Mouse (Mus musculus) lung, postnatal 36 days (tissue): ENCODE results near the gene Jmjd1c.

Source experiments
- DNase-seq: peaks from one replicate; pipeline ENCODE4 v3.0.0; 2022; ENCODE audit warnings: mixed read lengths

The Jmjd1c gene

GRCm38 (mm10) chr10:67095798-67096620, at the start of gene Jmjd1c:
Gene Jmjd1c, plus strand, starts transcription at chr10:67096125.
- peak; percentile 74 for DNase-seq

- no peak for DNase-seq
Measured at GRCm38 (mm10) chr10:67047712-67048645, 47.9 kb upstream of the Jmjd1c start.

GRCm38 (mm10) chr10:67048871-67049615, 46.9 kb upstream of the Jmjd1c start:
- DNase-seq = peak; percentile 45

GRCm38 (mm10) chr10:67049621-67050020, 46.3 kb upstream of the Jmjd1c start:
- DNase-seq = no peak

GRCm38 (mm10) chr10:67050766-67051165, 45.2 kb upstream of the Jmjd1c start:
- DNase-seq = no peak

GRCm38 (mm10) chr10:67051466-67051865, 44.5 kb upstream of the Jmjd1c start:
- no peak for DNase-seq

GRCm38 (mm10) chr10:67052429-67052828, 43.5 kb upstream of the Jmjd1c start:
- no peak for DNase-seq

GRCm38 (mm10) chr10:67053475-67053874, 42.5 kb upstream of the Jmjd1c start:
- no peak for DNase-seq

DNA sequence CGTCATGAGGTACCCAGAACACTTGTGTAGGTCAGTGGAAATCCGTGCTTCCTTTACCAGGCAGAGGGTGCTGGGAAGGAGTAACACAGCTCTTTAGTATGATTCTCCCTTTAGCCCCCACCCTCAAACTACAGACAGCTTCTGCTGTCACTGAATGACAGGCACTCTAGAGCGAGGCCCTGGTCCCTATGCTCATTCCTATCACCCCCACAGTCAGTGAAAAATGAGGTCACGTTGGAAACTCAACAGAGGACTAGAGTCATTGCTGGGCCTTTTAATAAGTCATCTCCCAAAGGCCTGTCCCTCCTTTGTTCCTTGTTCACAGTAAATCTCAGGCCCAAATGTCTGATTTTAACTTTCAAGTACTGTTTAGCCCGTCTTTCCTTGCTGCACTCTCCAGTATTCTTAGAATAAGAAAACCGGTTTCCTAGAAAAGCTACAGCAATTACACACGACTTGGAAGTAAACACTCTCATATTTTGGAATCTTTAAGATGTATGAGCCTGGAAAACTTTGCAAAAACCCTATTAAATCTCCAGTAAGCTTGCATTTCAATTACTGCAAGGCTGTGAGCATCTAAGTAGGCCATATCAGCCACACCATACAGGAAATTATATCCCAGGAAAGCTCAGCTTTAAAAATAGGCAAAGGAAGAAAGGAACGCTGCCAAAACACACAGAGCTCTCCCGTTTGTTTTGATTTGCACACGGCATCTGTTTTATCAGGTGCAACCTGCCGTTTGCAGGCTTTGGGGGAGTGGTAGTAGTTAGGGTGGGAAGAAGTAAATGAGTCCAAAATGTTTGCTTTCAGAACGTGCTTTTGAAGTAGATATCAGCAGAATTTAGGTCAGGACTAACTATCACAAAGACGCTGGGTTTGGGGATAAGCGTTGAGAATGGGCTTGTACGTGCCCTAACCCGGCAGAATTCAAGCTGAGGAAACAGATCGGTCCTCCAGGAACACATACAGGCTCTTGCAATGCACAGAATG, 39.8 kb upstream of the Jmjd1c start:
- peak; percentile 59 for DNase-seq

DNA sequence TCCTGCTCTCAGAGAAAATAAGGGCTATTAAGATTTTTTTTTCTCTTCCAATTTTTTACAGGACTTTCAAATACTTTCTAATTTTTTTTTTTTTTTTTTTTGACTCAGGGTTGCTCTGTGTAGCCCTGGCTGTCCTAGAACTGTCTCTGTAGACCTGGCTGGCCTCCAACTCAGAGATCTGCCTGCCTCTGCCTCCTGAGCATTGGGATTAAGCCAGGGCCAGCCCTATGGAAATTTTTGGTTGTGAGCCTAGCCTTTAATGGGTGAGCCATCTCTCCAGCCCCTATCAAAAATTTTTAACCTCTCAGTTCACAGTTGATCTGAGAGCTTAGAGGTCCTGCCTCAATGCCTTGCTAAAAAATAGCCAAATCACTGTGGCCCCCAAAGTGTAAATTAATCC, 38.7 kb upstream of the Jmjd1c start:
- DNase-seq = no peak

- no peak for DNase-seq
Measured at GRCm38 (mm10) chr10:67057696-67058095, 38.2 kb upstream of the Jmjd1c start.

DNA sequence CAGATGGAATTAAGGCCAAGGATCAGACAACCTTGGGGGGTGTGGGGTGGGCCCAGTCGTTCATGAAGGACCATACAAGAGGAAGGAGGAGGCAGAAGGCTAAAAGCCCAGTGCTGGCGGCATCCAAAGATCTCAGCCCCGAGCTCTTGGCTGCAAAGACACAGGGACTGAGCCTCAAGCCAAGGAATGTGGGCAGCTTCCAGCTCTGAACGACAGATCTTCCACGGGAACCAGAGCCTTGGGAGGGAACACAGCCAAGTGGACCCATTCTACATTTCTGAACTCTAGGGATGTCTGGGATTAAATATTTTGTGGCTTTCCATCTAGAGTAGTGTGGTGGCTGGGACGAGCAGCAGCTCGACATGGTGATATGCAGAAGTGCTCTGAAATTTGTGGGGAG, 37.6 kb upstream of the Jmjd1c start:
- DNase-seq = peak; percentile 42

- DNase-seq = no peak
Measured at GRCm38 (mm10) chr10:67058702-67059101, 37.2 kb upstream of the Jmjd1c start.

DNA sequence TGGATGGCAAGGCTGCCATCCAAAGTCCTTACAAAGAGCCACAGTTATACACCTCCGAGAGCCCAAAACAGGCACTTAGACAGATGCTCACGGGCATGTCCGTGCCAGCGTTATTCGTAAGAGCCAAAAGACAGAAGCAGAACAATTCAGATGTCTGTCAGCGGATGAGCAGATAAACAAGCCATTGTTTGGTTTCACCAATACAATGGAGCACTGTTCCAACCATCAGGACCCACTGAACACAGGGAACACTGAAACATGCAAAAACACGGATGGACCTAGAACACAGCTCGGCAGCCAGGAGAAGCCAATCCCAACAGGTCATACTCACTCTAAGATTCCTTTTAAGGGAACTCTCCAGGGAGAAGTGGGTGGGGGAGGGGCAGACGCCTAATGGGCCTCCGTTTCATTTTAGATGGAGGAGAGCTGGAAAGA, 34.5 kb upstream of the Jmjd1c start:
- DNase-seq = peak; percentile 81

DNA sequence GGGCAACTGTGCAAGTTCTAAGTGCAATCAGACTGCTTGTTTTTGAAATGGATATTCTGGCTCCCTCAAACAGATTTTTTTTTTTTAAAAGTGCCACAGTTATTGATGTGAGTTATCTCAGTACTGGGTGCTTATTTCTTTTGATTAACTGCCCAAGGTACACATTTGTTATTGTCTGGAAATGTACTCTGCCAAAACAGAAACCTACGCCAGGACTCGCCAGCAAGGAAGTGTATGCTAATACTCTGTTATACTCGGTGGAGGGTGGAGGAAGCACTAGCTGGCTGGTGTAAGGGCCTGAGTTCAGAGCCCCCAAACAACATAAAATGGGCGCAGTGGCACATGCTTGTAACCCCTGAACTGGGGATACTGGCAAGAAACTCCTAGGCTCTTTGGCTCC, 34.1 kb upstream of the Jmjd1c start:
- DNase-seq = peak; percentile 61

DNA sequence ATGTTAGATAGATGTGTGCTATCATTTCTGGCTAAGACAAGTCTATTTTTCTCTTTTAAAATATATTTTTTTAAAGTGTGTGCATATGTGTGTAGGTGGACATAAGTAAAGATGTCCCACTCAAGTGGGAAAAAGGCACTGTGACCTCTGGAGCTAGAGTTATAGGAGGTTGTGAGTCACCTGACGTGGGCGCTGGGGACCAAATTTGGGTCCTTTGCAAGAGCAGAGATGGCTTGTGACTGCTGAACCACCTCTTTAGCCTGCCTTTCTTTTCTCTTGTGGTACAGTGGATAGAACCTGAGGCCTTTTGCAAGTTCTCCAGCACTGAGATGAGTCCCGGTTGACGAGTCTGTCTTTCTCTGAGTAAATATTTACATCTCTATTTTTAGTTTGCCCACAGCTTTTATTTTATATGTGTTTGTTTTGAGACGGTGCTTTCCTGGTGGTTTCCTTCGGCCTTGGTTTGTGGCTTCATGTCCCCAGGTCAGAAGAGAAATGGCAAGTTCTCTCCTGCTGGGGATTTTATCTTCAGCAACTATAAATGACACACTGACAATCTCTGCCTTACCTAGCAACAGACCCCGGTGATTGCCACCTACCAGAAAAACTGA, 30.5 kb upstream of the Jmjd1c start:
- DNase-seq = no peak

DNA sequence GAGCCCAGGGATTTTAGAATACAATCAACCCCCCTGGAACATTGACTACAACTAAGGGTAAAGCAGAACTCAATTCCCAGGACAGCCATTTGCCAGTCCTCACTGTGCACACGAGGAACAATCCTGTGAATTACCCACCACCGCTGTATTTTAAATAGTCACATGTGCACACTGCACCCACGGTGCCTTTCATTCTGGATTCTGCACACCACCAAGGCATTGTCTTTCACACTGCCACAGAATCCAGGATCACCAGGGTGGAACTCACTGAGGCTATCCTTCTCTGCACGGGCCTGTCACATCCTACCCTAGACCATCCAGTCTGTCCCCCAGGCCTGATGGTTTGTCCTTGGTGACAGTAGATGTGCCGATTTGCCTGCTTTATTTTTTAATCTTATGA, 30.0 kb upstream of the Jmjd1c start:
- DNase-seq = no peak

DNA sequence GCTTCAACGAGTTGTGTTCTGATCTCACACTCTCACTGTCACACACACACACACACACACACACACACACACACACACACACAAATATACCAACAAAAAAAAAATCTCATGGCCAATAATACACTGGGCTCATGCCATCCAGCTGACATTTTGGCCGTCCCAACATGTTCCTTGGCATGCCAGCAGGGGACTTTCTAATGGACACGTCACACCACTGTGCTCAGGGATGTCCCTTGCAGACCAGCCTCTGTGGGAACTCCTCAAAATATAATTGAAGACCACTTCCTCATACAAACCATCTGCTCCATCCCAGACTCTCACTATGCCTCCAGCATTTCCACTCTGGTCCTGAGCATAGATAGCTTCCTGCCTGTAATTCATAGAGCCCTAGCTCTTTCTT, 29.5 kb upstream of the Jmjd1c start:
- DNase-seq = no peak

DNA sequence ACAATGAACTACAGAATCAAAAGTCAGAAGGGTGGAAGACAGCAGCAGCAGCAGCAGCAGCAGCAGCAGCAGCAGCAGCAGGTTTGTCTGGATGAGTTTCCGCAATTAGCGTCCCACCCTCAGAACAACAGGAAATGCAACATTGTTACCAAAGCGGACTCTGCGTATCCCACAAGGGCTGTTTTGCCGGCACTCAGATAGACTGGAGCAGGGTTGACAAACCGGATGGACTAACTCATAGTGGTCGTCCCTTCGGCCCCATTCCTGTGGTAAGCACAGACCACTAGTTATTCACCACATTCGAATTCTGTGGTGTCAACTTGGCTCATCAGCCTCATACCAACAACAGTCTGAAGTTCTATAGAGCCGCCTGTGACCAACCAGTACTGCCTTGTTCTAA, 26.9 kb upstream of the Jmjd1c start:
- peak; percentile 56 for DNase-seq

DNA sequence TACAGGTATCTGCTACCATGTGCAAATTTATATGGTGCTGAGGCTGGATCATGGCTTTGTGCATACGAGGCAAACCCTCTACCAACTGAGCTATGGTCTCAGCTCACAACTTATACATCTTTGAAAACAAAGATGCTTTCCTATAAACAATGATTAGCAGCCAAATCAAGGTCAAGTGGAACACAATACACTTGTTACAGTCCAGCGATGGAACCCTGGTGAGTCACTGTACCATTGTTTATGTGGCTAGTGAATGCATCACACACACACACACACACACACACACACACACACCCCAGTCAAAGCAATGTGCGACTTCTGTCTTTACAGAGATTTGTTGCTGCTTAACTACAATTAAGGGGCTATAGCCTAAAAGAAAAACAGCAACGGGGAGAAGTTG, 24.5 kb upstream of the Jmjd1c start:
- peak; percentile 50 for DNase-seq

DNA sequence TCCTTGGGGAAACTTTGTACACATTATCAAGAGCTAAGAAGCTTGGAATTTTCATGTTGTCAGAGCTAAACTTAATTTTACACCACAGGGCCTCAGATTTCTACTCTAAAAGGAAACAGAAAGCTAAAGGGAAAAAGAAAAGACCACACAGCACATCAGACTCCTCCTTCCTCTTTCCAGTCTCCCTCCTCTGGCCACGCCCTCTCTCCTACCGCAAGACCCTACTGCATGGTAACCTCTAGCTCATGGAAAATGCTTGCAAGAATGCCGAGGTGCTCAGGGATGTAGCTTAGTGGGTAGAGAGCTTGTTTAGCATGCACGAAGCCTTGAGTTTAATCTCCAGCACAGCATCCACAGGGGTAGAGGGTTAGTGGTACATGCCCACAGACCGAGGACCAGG, 24.0 kb upstream of the Jmjd1c start:
- DNase-seq = peak; percentile 47
